Mouse (Mus musculus): Measurements from ENCODE around the gene Krtap22-2.
"Not testable (repeated sequence)": the region's sequence is repeated elsewhere in the genome, so short reads cannot be mapped to it uniquely, and the experiment has no call there.

Gene Krtap22-2

GRCm38 (mm10) chr16:89010659-89011058 lies at the start of gene Krtap22-2:
Gene Krtap22-2, minus strand, starts transcription at chr16:89010759.
- DNase-seq (ENCODE audit: extremely low spot score, low spot score), result no peak

- no peak for DNase-seq (ENCODE audit: extremely low spot score, low spot score)
Measured at GRCm38 (mm10) chr16:89047783-89048182, 37.2 kb upstream of the Krtap22-2 start, which contains the start of gene Krtap6-5. Gene Krtap6-5, minus strand, starts transcription at chr16:89047883.

GRCm38 (mm10) chr16:89041372-89041771 lies 30.8 kb upstream of the Krtap22-2 start, which contains the start of gene Gm10228:
Gene Gm10228, minus strand, starts transcription at chr16:89041472.
- not testable (repeated sequence) for DNase-seq (ENCODE audit: extremely low spot score, low spot score)

DNA sequence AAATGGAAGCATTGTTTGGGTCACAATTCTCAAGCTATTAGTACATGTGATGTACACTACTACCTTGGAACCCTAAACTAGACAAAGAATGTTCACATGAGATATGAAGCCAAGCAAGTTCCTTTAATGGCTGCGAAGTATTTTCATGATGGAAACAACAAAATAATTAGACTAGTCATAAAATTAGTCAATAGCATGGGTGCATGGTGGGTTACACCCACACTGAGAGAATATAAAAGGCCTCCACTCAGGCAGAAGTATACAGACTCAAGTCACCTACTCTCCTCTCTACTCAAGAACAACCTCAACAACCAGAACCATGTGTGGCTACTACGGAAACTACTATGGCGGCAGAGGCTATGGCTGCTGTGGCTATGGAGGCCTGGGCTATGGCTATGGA lies 20.8 kb upstream of the Krtap22-2 start, which contains the start of gene Krtap6-1:
Gene Krtap6-1, plus strand, starts transcription at position 301 of the 400 bp plus-strand sequence.
- not testable (repeated sequence) for DNase-seq (ENCODE audit: extremely low spot score, low spot score)

GRCm38 (mm10) chr16:89014984-89015383 lies 4.4 kb upstream of the Krtap22-2 start, which contains the start of gene Gm10229:
Gene Gm10229, plus strand, starts transcription at chr16:89015284.
- not testable (repeated sequence) for DNase-seq (ENCODE audit: extremely low spot score, low spot score)

DNA sequence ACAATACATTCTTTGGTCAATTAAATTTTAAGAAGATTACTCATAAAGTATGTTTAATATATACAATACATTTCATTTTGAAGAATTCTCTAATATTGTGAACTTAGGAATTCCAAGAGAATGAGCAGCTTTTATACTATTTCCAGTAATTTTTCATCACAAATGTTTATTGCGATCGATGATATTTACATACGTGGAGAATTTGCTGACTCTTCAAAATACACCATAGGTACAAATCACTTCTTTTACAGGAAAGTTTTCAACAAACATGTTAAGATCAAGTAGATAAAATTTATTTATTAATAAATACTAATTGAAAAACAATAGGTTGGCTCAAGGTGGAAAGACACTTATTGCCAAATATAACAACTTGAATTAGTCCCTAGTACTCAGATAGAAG lies 3.4 kb upstream of the Krtap22-2 start:
- no peak for DNase-seq (ENCODE audit: extremely low spot score, low spot score)

DNA sequence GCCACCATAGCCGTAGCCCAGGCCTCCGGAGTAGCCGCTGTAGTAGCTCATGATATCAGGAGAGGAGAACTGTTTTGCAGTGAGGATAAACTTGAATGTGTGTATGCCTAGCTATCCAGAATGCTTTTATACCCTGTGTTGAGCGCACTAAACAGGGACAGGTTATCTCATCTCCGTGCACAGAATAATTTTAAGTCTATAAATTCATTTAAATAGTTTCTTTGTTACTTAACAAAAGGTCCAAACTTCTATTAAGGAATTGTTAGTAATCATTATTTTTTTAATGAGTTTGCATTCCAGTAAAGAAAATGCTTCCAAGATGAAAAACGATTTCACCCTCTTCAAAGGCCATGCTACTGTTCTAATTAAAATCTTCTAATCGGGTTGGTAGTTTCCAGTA lies 47.8 kb downstream of the Krtap22-2 start, which contains the start of gene Krtap16-3:
Gene Krtap16-3, minus strand, starts transcription at position 101 of the 400 bp plus-strand sequence.
- no peak for DNase-seq (ENCODE audit: extremely low spot score, low spot score)
